Mouse (Mus musculus) T-helper 1 cell (primary cell): ENCODE data around the gene Afg3l1.
"Not testable (repeated sequence)": the region's sequence is repeated elsewhere in the genome, so short reads cannot be mapped to it uniquely, and the experiment has no call there.

ENCODE experiments used
- in situ Hi-C: fragments of 300-600 bp; cut with MboI, MseI; formaldehyde crosslinking; loops from one replicate; pipeline ENCODE4 v1.15.1; 2025; ENCODE audit warnings: high pct_unique_total_duplicates

Gene Afg3l1

GRCm38 (mm10) chr8:123477737-123478258 is at the start of gene Afg3l1:
Afg3l1 (plus strand) TSS chr8:123477903.
- in situ Hi-C loops, result no loop called here

GRCm38 (mm10) chr8:123428343-123428893 is 49.3 kb upstream of the Afg3l1 start:
- in situ Hi-C loops, result no loop called here

- in situ Hi-C loops, result no loop called here
Measured at GRCm38 (mm10) chr8:123428939-123429721, 48.6 kb upstream of the Afg3l1 start.

- in situ Hi-C loops, result not testable (repeated sequence)
Measured at GRCm38 (mm10) chr8:123429722-123430013, 48.0 kb upstream of the Afg3l1 start.

- in situ Hi-C loops, result not testable (repeated sequence)
Measured at GRCm38 (mm10) chr8:123430936-123431335, 46.8 kb upstream of the Afg3l1 start.

- in situ Hi-C loops, result no loop called here
Measured at GRCm38 (mm10) chr8:123431616-123432365, 45.9 kb upstream of the Afg3l1 start.

GRCm38 (mm10) chr8:123432381-123432780 is 45.3 kb upstream of the Afg3l1 start:
- in situ Hi-C loops, result no loop called here

GRCm38 (mm10) chr8:123433241-123433974 is 44.3 kb upstream of the Afg3l1 start:
- in situ Hi-C loops, result not testable (repeated sequence)

- in situ Hi-C loops, result no loop called here
Measured at GRCm38 (mm10) chr8:123441788-123442187, 35.9 kb upstream of the Afg3l1 start.

GRCm38 (mm10) chr8:123442351-123442750 is 35.4 kb upstream of the Afg3l1 start:
- in situ Hi-C loops, result no loop called here

- in situ Hi-C loops, result no loop called here
Measured at GRCm38 (mm10) chr8:123442871-123443575, 34.7 kb upstream of the Afg3l1 start.

GRCm38 (mm10) chr8:123443576-123443921 is 34.2 kb upstream of the Afg3l1 start:
- in situ Hi-C loops, result no loop called here

- in situ Hi-C loops, result no loop called here
Measured at GRCm38 (mm10) chr8:123444131-123444530, 33.6 kb upstream of the Afg3l1 start.

- in situ Hi-C loops, result no loop called here
Measured at GRCm38 (mm10) chr8:123445981-123446380, 31.7 kb upstream of the Afg3l1 start.

GRCm38 (mm10) chr8:123446799-123447198 is 30.9 kb upstream of the Afg3l1 start:
- in situ Hi-C loops, result no loop called here

- in situ Hi-C loops, result loop anchor here (5.0 kb wide), 1 partner anchor 938 kb away; no protein-coding TSS in a partner anchor
Measured at GRCm38 (mm10) chr8:123450783-123451182, 26.9 kb upstream of the Afg3l1 start.

- in situ Hi-C loops, result loop anchor here (5.0 kb wide), 1 partner anchor 939 kb away; no protein-coding TSS in a partner anchor
Measured at GRCm38 (mm10) chr8:123451747-123452146, 26.0 kb upstream of the Afg3l1 start.

GRCm38 (mm10) chr8:123452149-123452548 is 25.6 kb upstream of the Afg3l1 start:
- in situ Hi-C loops, result loop anchor here (5.0 kb wide), 1 partner anchor 940 kb away; no protein-coding TSS in a partner anchor

GRCm38 (mm10) chr8:123453291-123453690 is 24.4 kb upstream of the Afg3l1 start:
- in situ Hi-C loops, result loop anchor here (5.0 kb wide), 1 partner anchor 941 kb away; no protein-coding TSS in a partner anchor

GRCm38 (mm10) chr8:123453951-123454350 is 23.8 kb upstream of the Afg3l1 start:
- in situ Hi-C loops, result loop anchor here (5.0 kb wide), 1 partner anchor 942 kb away; no protein-coding TSS in a partner anchor

- in situ Hi-C loops, result loop anchor here (5.0 kb wide), 1 partner anchor 942 kb away; no protein-coding TSS in a partner anchor
Measured at GRCm38 (mm10) chr8:123454559-123454958, 23.1 kb upstream of the Afg3l1 start.
